Mouse (Mus musculus): ENCODE measurements around the gene Slc35a1.

DNA sequence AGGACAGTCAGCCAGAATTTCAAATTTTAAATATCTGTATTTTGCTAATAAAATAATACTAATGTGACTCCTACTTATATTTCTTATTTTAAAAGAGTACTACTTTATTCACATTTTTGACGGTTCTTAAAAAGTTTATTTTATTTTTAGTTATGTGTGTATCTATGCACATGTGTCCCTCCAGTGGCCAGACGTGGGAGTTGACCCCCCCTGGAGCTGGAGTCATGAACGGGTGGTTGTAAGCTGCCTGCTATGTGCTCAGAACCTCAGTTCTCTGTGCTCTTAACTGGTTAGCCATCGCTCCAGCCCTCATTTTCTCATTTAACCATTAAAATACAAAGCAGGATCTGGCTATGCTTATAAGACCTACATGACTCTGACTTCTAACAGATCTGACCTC lies 15.8 kb upstream of the Slc35a1 start:
- TF ChIP-seq POLR2A (IDR thresholded peaks at IDR 0.05; ENCODE audit: insufficient read length, low read depth) (no peak), SRF (IDR thresholded peaks at IDR 0.05; ENCODE audit: control insufficient read depth, insufficient read length, low read depth) (no peak), POLR2AphosphoS2 (IDR thresholded peaks at IDR 0.05; ENCODE audit: insufficient read length, low read depth) (no peak), CEBPB (IDR thresholded peaks at IDR 0.05; ENCODE audit: insufficient read depth, poor library complexity, severe bottlenecking) (no peak), MAX (IDR thresholded peaks at IDR 0.05; ENCODE audit: low read depth) (no peak), TCF12 (IDR thresholded peaks at IDR 0.05; ENCODE audit: insufficient read depth, poor library complexity, severe bottlenecking) (no peak), USF1 (IDR thresholded peaks at IDR 0.05; ENCODE audit: low read depth) (no peak), TCF3 (IDR thresholded peaks at IDR 0.05; ENCODE audit: insufficient read length, low read depth) (no peak), E2F4 (IDR thresholded peaks at IDR 0.05; ENCODE audit: insufficient read depth) (no peak)
